Mouse (Mus musculus) thymus, adult 2 months (tissue): ENCODE results near the gene Rpl36a-ps1. TPM values are rescaled to one million over a fixed set of nuclear protein-coding genes. Genes with fewer than 3 reads are reported as not detected.
"Not testable (repeated sequence)": the region's sequence is repeated elsewhere in the genome, so short reads cannot be mapped to it uniquely, and the experiment has no call there.

Experiments
- DNase-seq: peaks from one replicate; pipeline ENCODE4 v3.0.0; 2021
- H3K27ac ChIP-seq: fragments of 200-500 bp; 2 replicates; pipeline ENCODE4 v1.5.1; 2012; ENCODE audit warnings: low read length, control low read depth; ENCODE audit not compliant: control insufficient read depth, insufficient read depth
- H3K27me3 ChIP-seq: fragments of 200-500 bp; 2 replicates; pipeline ENCODE4 v1.6.1; 2012; ENCODE audit warnings: mild to moderate bottlenecking, low read length, moderate library complexity, mixed read lengths; ENCODE audit not compliant: control insufficient read depth, insufficient read depth
- H3K36me3 ChIP-seq: fragments of 200-500 bp; 2 replicates; pipeline ENCODE4 v1.6.1; 2012; ENCODE audit warnings: mild to moderate bottlenecking, low read length, moderate library complexity; ENCODE audit not compliant: control insufficient read depth, insufficient read depth
- H3K4me1 ChIP-seq: fragments of 200-500 bp; replicated peaks from 2 replicates; pipeline ENCODE4 v1.6.1; 2012; ENCODE audit warnings: low read length; ENCODE audit not compliant: control insufficient read depth, insufficient read depth
- H3K4me3 ChIP-seq: fragments of 200-500 bp; 2 replicates; pipeline ENCODE4 v1.5.1; 2012; ENCODE audit warnings: mild to moderate bottlenecking, low read length, control low read depth, moderate library complexity; ENCODE audit not compliant: control insufficient read depth, insufficient read depth
- CTCF ChIP-seq: fragments of 200-500 bp; IDR thresholded peaks from 2 replicates; pipeline ENCODE4 v1.5.1; 2012; ENCODE audit warnings: mild to moderate bottlenecking, control low read depth, low read length, moderate library complexity, borderline replicate concordance; ENCODE audit not compliant: control insufficient read depth, poor library complexity, insufficient read depth; ENCODE audit errors: extremely low read depth
- POLR2A ChIP-seq: fragments of 200-500 bp; IDR thresholded peaks from 2 replicates; pipeline ENCODE4 v1.6.1; 2012; ENCODE audit warnings: mild to moderate bottlenecking, low read length, control low read depth, moderate library complexity; ENCODE audit not compliant: control insufficient read depth, poor library complexity, insufficient read depth; ENCODE audit errors: extremely low read depth
- WGBS: fragments of 180-500 bp; shearing (Covaris S2); methylation state at CpG from one replicate; pipeline ENCODE4 v1.1.7; 2018; 5-methylcytosine and 5-hydroxymethylcytosine counted together
- polyA plus RNA-seq: library from polyadenylated mRNA; depleted of rRNA; stranded (reverse); fragments of >200 nt; gene quantifications from 2 replicates; pipeline ENCODE4 v1.2.3, GENCODE M21; 2012; rRNA removed

Rpl36a-ps1 gene
- not detected in 2 replicates for polyA plus RNA-seq

- Histone ChIP-seq H3K27me3 (no peaks in the 10 kb centered on the region), H3K27ac (no peak within 1 kb of the TSS), H3K36me3 (no peaks in the 10 kb centered on the region), H3K4me3 (no peak within 1 kb of the TSS), H3K4me1 (no peaks in the 10 kb centered on the region)
- DNase-seq, result no peak
- TF ChIP-seq POLR2A, result no peak
- TF ChIP-seq CTCF, result no peak
- WGBS, result 97% methylated on average over 7 of the region's 7 CpGs
These were observed at the start of gene Rpl36a-ps1 for GRCm38 (mm10) chr14:98994218-98994617. Gene Rpl36a-ps1 (minus strand): TSS chr14:98994318.

DNA sequence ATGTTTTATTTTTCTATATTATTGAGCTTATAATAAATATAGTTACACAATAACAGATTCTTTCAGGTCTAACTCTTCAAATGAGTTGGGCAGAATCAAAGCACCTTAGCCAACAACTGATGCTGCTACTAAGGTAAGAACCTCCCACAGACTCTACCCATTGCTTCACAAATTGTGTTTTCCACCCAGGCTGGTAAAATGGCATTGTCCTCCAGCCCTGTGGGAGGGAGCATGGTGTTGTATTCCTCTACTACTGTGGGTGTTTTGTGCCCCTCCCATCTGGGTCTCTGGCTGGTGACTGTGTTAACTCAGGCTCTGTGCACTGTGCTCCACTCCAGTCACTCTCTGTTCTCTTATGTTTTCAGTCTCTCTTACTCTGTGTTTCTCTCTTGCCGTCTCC, 49.4 kb upstream of the Rpl36a-ps1 start:
- TF ChIP-seq POLR2A (no peak), CTCF (no peak)
- H3K4me1 ChIP-seq, result peaks cover 22% of the 10 kb centered on the region
- H3K27me3 ChIP-seq, result no peaks in the 10 kb centered on the region
- no peak for DNase-seq
- no peak overlapping the region for H3K4me3 ChIP-seq
- WGBS, result 70% methylated on average over 1 of the region's 1 CpGs
- H3K27ac ChIP-seq, result no peak overlapping the region
- H3K36me3 ChIP-seq, result peaks cover 5% of the 10 kb centered on the region; the same call in 1 of the 2 replicates

DNA sequence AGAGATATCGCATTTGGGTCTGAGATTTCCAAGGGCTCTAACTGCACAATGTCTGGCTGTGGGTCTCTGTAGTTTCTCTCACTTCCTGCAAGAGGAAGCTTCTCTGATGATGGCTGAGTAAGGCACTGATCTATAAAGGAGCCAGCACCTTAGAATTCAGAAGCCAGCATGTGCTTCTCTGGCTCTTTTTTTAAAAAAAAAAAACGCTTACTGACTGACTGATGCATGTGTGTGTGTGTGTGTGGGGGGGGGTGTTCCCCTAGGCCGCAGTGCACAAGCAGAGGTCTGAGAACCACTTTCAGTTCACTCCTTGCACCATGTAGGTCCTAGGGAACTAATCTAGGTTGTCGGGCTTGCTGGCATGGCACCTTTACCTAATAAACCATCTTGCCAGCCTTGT, 47.3 kb upstream of the Rpl36a-ps1 start:
- peak overlapping the region; percentile 61 for H3K27ac ChIP-seq
- peak; percentile 6 for DNase-seq
- no peaks in the 10 kb centered on the region for H3K27me3 ChIP-seq
- H3K36me3 ChIP-seq, result peaks cover 10% of the 10 kb centered on the region
- H3K4me1 ChIP-seq, result peaks cover 20% of the 10 kb centered on the region
- no peak for TF ChIP-seq CTCF
- no peak for TF ChIP-seq POLR2A
- H3K4me3 ChIP-seq, result no peak overlapping the region
- 17% methylated on average over 4 of the region's 4 CpGs for WGBS

GRCm38 (mm10) chr14:99039308-99039707, 45.2 kb upstream of the Rpl36a-ps1 start:
- peaks cover 15% of the 10 kb centered on the region for H3K36me3 ChIP-seq
- peaks cover 18% of the 10 kb centered on the region for H3K4me1 ChIP-seq
- DNase-seq, H3K27me3 ChIP-seq, H3K27ac ChIP-seq, H3K4me3 ChIP-seq: not testable (repeated sequence)
- WGBS, result 94% methylated on average over 5 of the region's 5 CpGs

DNA sequence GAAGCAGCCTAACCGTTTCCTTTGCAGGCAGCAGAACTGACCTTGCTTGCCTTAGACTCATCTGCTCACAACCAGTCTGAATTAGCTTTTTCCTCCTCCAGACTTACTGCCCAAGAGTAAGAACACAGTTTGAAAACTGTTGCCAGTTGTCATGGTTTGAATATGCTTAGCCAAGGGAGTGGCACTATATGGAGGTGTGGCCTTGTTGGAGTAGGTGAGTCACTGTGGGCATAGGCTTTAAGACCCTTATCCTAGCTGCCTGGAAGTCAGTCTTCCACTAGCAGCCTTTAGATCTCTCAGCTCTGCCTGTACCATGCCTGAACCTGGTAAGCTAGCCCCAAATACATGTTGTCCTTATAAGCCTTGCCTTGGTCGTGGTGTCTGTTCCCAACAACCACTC, 43.6 kb upstream of the Rpl36a-ps1 start:
- Histone ChIP-seq H3K27me3 (no peaks in the 10 kb centered on the region), H3K36me3 (peaks cover 19% of the 10 kb centered on the region), H3K4me1 (peaks cover 10% of the 10 kb centered on the region), H3K4me3 (no peak overlapping the region), H3K27ac (no peak overlapping the region)
- no peak for DNase-seq
- TF ChIP-seq CTCF, result no peak
- TF ChIP-seq POLR2A, result no peak
- 97% methylated on average over 2 of the region's 2 CpGs for WGBS

DNA sequence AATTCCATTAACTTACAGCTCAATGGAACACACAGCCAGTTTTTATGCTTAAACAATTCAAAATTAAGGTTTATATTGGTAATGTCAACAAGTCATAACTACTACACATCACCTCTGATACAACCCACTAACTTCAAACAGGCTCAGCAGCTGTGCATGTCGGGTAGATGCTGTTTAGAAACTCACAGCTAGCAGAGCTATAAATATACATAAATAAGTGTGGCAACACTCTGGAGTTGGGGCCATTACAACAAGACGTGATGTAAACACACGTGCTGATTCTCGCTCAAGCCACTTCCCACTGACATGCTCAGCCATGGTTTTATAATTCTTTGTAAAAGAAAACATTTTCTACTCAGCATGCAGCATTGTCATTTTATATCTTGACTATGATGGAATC, 41.9 kb upstream of the Rpl36a-ps1 start:
- no peak overlapping the region for H3K4me3 ChIP-seq
- DNase-seq, result no peak
- 88% methylated on average over 4 of the region's 4 CpGs for WGBS
- TF ChIP-seq POLR2A (no peak), CTCF (no peak)
- peaks cover 4% of the 10 kb centered on the region for H3K4me1 ChIP-seq
- H3K36me3 ChIP-seq, result peaks cover 19% of the 10 kb centered on the region
- no peaks in the 10 kb centered on the region for H3K27me3 ChIP-seq
- H3K27ac ChIP-seq, result no peak overlapping the region

GRCm38 (mm10) chr14:99034851-99035250, 40.7 kb upstream of the Rpl36a-ps1 start:
- H3K36me3 ChIP-seq, result peaks cover 19% of the 10 kb centered on the region
- H3K4me1 ChIP-seq, DNase-seq, H3K4me3 ChIP-seq, H3K27me3 ChIP-seq, H3K27ac ChIP-seq: not testable (repeated sequence)
- WGBS, result 97% methylated on average over 8 of the region's 8 CpGs
